Mouse (Mus musculus) adrenal gland, adult (tissue): Measurements from ENCODE around the gene Nhlrc4.

ENCODE experiments used
- DNase-seq, 2 experiments: peaks; one replicate each; pipeline ENCODE4 v3.0.0; 2022 to 2023; ENCODE audit warnings: low spot score in 1 of 2; ENCODE audit not compliant: inconsistent age in 2 of 2

Gene Nhlrc4

DNA sequence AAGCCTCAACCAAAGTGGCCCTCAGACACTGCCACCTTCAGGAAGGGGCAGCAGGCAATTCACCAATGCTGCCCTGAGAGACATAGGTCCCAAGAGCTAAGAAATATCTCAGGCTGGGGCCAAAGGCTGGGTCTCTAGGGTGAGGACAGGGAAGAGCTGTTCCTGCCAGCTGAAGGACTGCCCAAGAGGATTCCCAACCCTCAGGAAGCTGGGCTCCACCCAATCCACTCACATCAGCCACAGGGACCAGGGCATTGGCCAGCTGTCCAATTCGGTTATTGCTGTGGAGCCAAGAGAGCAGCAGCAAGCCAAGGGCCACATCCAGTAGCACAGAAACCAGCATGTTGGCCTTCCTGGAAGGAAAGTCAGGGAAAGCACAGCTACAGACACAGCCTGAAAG is 10.2 kb downstream of the Nhlrc4 start:
- peak in 1 of 2 experiments; percentile 52 for DNase-seq

DNA sequence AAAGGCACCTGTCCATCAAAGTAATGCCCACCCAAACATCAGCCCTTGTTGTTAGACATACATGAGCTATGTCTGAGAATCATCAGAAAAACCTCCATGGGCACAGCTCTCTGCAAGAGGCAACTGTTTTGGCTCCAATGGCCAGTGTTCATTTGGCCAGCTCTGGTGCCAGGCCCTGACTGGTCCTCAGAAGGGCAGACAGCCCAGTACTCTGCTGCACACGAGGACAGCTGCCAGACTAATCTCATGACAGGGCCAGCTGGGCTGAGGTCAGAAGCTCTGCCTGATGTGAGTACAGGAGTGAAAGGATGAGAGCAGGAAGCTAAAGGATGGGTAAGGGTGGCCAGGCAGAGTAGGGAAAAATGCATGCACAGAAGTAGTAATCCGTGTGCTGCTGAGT is 19.4 kb downstream of the Nhlrc4 start:
- peak in 1 of 2 experiments; percentile 65 for DNase-seq

DNA sequence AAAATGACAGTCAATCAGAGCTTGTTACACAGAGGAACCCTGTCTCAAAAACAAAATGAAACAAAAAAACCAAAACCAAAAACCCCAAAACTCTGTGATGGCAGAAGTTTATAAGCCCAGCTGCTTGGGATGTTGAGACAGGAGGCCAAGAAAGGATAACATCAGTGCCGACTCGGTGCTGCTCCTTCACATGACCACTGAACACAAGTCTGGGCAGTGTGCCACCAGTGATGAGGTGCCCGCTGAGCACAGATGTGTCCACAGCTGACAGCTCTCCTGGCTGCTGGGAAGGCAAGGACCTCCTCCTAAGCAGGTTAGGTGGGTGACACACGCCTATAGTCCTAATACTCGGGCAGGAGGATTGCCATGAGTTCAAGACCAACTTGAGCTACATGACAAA is 22.6 kb downstream of the Nhlrc4 start:
- no peak for DNase-seq

GRCm38 (mm10) chr17:25919786-25920642 is 24.7 kb downstream of the Nhlrc4 start:
- DNase-seq, result peak; percentile 100

GRCm38 (mm10) chr17:25919144-25919785 is 25.5 kb downstream of the Nhlrc4 start, which contains the start of gene Rab40c:
Gene Rab40c (minus strand): TSS chr17:25919727.
- no peak for DNase-seq

- peak; percentile 25 to 62 for DNase-seq
These were observed 26.6 kb downstream of the Nhlrc4 start for GRCm38 (mm10) chr17:25918037-25918750.

DNA sequence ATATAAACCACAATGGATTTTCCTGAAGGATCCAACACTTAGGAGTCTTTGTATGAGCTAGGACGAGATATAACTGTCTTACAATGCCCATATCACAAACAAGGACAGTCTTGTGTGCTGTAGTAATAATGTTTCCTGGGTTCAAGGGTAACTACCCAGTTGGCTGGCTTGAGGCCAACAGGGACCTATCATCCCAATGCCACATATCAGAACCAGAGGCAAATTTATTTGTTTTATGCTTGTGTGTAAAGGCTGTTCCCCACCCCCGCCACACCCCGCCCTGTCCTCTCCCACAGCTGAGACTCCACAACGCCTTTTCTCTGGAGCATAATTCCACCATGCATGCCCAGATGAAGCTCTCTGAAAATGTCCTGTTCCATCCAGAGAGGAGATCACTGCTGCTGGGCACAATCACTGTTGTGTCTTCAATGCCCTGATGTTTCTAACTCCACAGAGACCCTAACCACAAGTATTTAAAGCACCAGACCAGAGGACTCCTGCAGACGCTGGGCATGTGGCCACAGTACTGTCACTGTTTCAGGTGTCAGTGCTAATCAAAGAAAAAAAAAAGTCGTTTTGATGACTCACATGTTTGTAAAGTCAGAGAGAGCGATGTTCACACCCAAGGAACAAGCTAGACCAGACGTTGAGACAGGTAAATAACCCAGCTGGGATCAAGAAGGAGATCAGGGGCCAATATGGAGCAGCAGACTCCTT is 27.7 kb downstream of the Nhlrc4 start:
- DNase-seq, result peak; percentile 77 to 93

DNA sequence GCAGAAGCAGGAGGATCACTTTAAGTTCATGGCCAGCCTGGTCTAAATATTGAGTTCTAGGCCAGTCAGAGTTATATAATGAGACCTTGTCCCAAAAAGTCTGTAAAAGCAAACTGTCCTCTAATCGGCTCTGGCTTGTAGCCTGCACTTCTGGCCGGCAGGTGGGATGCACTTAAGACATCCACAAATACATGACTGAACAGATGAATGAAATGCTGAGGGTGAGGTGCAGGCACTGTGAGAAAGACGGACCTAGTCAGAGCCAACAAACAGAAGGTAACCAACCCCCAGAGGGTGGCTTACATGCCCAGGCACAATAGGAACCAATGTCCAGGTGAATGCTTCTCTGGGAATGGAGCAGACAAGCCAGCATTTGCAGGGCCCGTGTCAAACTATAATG is 30.5 kb downstream of the Nhlrc4 start:
- DNase-seq, result peak; percentile 18 to 78

DNA sequence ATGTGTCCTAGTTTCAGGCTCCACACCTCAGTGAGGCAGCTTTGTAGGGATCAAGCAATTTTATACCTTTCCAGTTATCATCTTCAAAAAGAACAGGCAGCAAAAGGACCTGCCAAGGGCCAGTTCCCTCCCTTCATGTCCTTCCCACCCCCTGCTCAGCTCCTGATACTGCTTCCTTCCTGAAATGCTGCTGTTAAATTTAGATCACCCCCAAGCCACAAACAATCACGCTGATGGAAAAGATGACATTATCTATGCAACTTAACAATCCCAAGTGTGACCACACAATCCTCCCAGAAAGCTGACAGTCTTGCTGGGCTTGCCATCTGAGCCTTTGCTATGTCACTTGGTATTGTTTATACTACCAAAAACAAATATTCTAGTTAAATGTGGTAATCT is 30.9 kb downstream of the Nhlrc4 start:
- DNase-seq, result peak; percentile 23 to 76

- DNase-seq, result peak; percentile 72 to 87
These were observed 31.4 kb downstream of the Nhlrc4 start for GRCm38 (mm10) chr17:25913186-25913876.

- peak; percentile 83 to 91 for DNase-seq
These were observed 32.9 kb downstream of the Nhlrc4 start for GRCm38 (mm10) chr17:25911816-25912215.

- DNase-seq, result no peak
These were observed 37.1 kb downstream of the Nhlrc4 start for GRCm38 (mm10) chr17:25907640-25908039.

DNA sequence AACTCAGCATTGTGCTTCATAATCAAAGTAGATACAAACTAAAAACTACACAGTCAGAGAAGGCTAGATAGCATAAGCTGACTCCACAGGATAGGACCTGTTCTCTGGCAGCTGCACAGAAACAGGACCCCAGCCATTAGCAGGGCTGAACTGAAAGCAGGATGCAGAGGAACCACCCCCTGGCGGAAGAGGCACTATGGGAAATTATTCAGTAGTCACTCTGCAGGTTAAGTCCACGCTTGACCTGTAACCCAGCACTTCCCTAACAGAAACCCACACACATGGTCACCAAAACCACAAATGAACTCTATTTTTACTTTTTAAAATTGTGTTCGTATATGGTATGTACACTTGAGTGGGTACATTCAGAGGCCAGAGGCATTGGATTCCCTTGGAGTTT is 41.7 kb downstream of the Nhlrc4 start:
- no peak for DNase-seq

DNA sequence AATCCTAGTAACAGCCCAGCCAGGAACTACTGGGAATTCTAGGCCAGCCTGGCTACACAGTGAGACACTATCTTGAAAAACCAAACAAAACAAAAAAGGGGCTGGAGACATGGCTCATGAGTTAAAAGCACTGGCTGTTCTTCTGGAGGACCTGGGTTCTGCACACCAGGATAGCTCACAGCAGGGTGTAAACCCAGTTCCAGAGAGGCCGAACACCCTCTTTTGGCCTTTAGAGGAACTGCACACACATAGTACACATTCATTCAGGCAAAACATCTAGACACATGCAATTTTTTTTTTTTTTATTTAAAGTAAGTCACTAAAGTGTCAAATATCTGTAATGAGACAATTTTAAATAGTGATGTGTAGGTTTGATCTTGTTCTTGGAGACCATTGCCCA is 44.6 kb downstream of the Nhlrc4 start:
- DNase-seq, result no peak

- no peak for DNase-seq
These were observed 48.9 kb downstream of the Nhlrc4 start for GRCm38 (mm10) chr17:25895891-25896290.

- DNase-seq, result peak in 1 of 2 experiments; percentile 56
These were observed 49.3 kb downstream of the Nhlrc4 start for GRCm38 (mm10) chr17:25895415-25895814.

GRCm38 (mm10) chr17:25893975-25894617 is 50.7 kb downstream of the Nhlrc4 start:
- DNase-seq, result peak; percentile 78 to 92
